Mouse (Mus musculus): Measurements from ENCODE around the gene Pfkp. TPM values are rescaled to one million over a fixed set of nuclear protein-coding genes. Genes with fewer than 3 reads are reported as not detected.

Gene Pfkp
- total RNA-seq (2021): 10 to 100 TPM; 14.8 to 15.3 TPM
- long read RNA-seq, experiment 1, full-length matches to known transcripts: 23 of 25 reads
- long read RNA-seq, experiment 1, partial matches to known transcripts: 1 of 25 reads
- long read RNA-seq, experiment 1, other reads (novel, unspliced or antisense): 1 of 25 reads
- long read RNA-seq, experiment 2, full-length matches to known transcripts: 27 of 30 reads
- long read RNA-seq, experiment 2, partial matches to known transcripts: 2 of 30 reads
- long read RNA-seq, experiment 2, other reads (novel, unspliced or antisense): 1 of 30 reads

- peak; percentile 77 to 89 for DNase-seq (ENCODE audit: low spot score in 2 of 2)
Observed at GRCm38 (mm10) chr13:6648669-6649233, at the start of gene Pfkp. Gene Pfkp (minus strand): TSS chr13:6648777.

- DNase-seq (ENCODE audit: low spot score in 2 of 2): no peak
Observed at GRCm38 (mm10) chr13:6690607-6691006, 42.0 kb upstream of the Pfkp start.

- peak in 1 of 2 experiments; percentile 20 for DNase-seq (ENCODE audit: low spot score in 2 of 2)
Observed at GRCm38 (mm10) chr13:6689962-6690361, 41.4 kb upstream of the Pfkp start.

- DNase-seq (ENCODE audit: low spot score in 2 of 2): no peak
Observed at GRCm38 (mm10) chr13:6688790-6689433, 40.3 kb upstream of the Pfkp start.

GRCm38 (mm10) chr13:6666887-6667286 is 18.3 kb upstream of the Pfkp start:
- no peak for DNase-seq (ENCODE audit: low spot score in 2 of 2)

GRCm38 (mm10) chr13:6665506-6665905 is 16.9 kb upstream of the Pfkp start:
- no peak for DNase-seq (ENCODE audit: low spot score in 2 of 2)

GRCm38 (mm10) chr13:6664216-6664615 is 15.6 kb upstream of the Pfkp start:
- no peak for DNase-seq (ENCODE audit: low spot score in 2 of 2)

GRCm38 (mm10) chr13:6659314-6659713 is 10.7 kb upstream of the Pfkp start:
- DNase-seq (ENCODE audit: low spot score in 2 of 2): no peak

GRCm38 (mm10) chr13:6657300-6657699 is 8.7 kb upstream of the Pfkp start:
- DNase-seq (ENCODE audit: low spot score in 2 of 2): no peak

- no peak for DNase-seq (ENCODE audit: low spot score in 2 of 2)
Observed at GRCm38 (mm10) chr13:6649542-6649941, 965 bp upstream of the Pfkp start.

- DNase-seq (ENCODE audit: low spot score in 2 of 2): no peak
Observed at GRCm38 (mm10) chr13:6647992-6648668, 447 bp downstream of the Pfkp start.

GRCm38 (mm10) chr13:6647067-6647991 is 1.2 kb downstream of the Pfkp start:
- peak; percentile 18 to 26 for DNase-seq (ENCODE audit: low spot score in 2 of 2)

- DNase-seq (ENCODE audit: low spot score in 2 of 2): no peak
Observed at GRCm38 (mm10) chr13:6646674-6647066, 1.9 kb downstream of the Pfkp start.

- DNase-seq (ENCODE audit: low spot score in 2 of 2): no peak
Observed at GRCm38 (mm10) chr13:6646266-6646665, 2.3 kb downstream of the Pfkp start.

- no peak for DNase-seq (ENCODE audit: low spot score in 2 of 2)
Observed at GRCm38 (mm10) chr13:6643968-6644367, 4.6 kb downstream of the Pfkp start.

GRCm38 (mm10) chr13:6643026-6643425 is 5.6 kb downstream of the Pfkp start:
- DNase-seq (ENCODE audit: low spot score in 2 of 2): no peak

GRCm38 (mm10) chr13:6642453-6642852 is 6.1 kb downstream of the Pfkp start:
- no peak for DNase-seq (ENCODE audit: low spot score in 2 of 2)

- no peak for DNase-seq (ENCODE audit: low spot score in 2 of 2)
Observed at GRCm38 (mm10) chr13:6641497-6641896, 7.1 kb downstream of the Pfkp start.

- no peak for DNase-seq (ENCODE audit: low spot score in 2 of 2)
Observed at GRCm38 (mm10) chr13:6639507-6640030, 9.0 kb downstream of the Pfkp start.

- no peak for DNase-seq (ENCODE audit: low spot score in 2 of 2)
Observed at GRCm38 (mm10) chr13:6638976-6639375, 9.6 kb downstream of the Pfkp start.

GRCm38 (mm10) chr13:6638425-6638824 is 10.2 kb downstream of the Pfkp start:
- DNase-seq (ENCODE audit: low spot score in 2 of 2): no peak

Data from gastrocnemius, postnatal 4 days (tissue).